Mouse (Mus musculus): ENCODE results near the gene Hspbap1. TPM values are rescaled to one million over a fixed set of nuclear protein-coding genes. Genes with fewer than 3 reads are reported as not detected.

Gene Hspbap1
- total and polyA plus RNA-seq, 3 experiments = 2.1 to 2.6 (median 2.5) TPM

GRCm38 (mm10) chr16:35765449-35765848 is 4.7 kb upstream of the Hspbap1 start:
- Histone ChIP-seq H3K9ac (ENCODE audit: low read depth, low read length) (no peak overlapping the region), H3K36me3 (ENCODE audit: control insufficient read depth, insufficient read depth, low read length) (peaks cover 10% of the 10 kb centered on the region), H3K27me3 (ENCODE audit: control insufficient read depth, insufficient read depth, low read length) (no peaks in the 10 kb centered on the region), H3K4me3 (no peak overlapping the region), H3K79me2 (replicated peaks; ENCODE audit: control insufficient read depth, insufficient read depth, low read length) (peaks cover 10% of the 10 kb centered on the region), H3K27ac (no peak overlapping the region), H3K4me1 (ENCODE audit: control insufficient read depth, insufficient read depth, low read length) (peaks cover 4% of the 10 kb centered on the region)
- intact Hi-C loops (cut with DNase I) = loop anchor here (10.0 kb wide), 1 partner anchor 179 kb away; no protein-coding TSS in a partner anchor
- DNase-seq = no peak
- TF ChIP-seq EP300 (IDR thresholded peaks at IDR 0.05; ENCODE audit: insufficient read depth, low read depth, low read length) = no peak
- no peak for TF ChIP-seq POLR2A (IDR thresholded peaks at IDR 0.05; ENCODE audit: insufficient read depth, low read depth, low read length)
- TF ChIP-seq CTCF (IDR thresholded peaks at IDR 0.05) = no peak
- WGBS = 42% methylated on average over 2 of the region's 2 CpGs

DNA sequence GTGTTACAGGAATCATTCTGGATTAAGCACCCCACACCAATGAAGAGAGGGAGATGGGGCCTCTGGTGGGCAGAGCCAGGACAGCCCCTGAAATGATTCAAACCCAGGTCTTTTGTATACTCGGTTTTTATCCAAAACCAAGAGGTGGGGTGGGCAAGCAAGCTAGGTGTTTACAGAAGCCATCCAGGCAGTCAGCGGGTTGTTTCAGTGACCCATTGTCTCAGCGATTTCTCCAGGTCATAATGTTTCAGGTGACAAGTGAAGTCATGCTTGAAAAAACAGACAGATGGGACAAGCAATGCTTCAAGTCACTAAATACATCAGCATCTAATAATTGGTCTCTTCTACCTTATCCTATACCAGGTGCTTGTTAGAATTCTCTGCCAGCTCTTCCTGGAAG is 3.8 kb upstream of the Hspbap1 start:
- no peak for TF ChIP-seq EP300 (IDR thresholded peaks at IDR 0.05; ENCODE audit: insufficient read depth, low read depth, low read length)
- TF ChIP-seq CTCF (IDR thresholded peaks at IDR 0.05) = no peak
- no peak for TF ChIP-seq POLR2A (IDR thresholded peaks at IDR 0.05; ENCODE audit: insufficient read depth, low read depth, low read length)
- no peak for DNase-seq
- intact Hi-C loops (cut with DNase I) = loop anchor here (10.0 kb wide), 1 partner anchor 178 kb away; no protein-coding TSS in a partner anchor
- no peaks in the 10 kb centered on the region for H3K27me3 ChIP-seq (ENCODE audit: control insufficient read depth, insufficient read depth, low read length)
- 86% methylated on average over 3 of the region's 3 CpGs for WGBS
- peaks cover 10% of the 10 kb centered on the region for H3K36me3 ChIP-seq (ENCODE audit: control insufficient read depth, insufficient read depth, low read length)
- no peak overlapping the region for H3K9ac ChIP-seq (ENCODE audit: low read depth, low read length)
- H3K4me3 ChIP-seq = no peak overlapping the region
- H3K27ac ChIP-seq = no peak overlapping the region
- peaks cover 4% of the 10 kb centered on the region for H3K4me1 ChIP-seq (ENCODE audit: control insufficient read depth, insufficient read depth, low read length)
- peaks cover 10% of the 10 kb centered on the region for H3K79me2 ChIP-seq (replicated peaks; ENCODE audit: control insufficient read depth, insufficient read depth, low read length)

- Histone ChIP-seq H3K79me2 (replicated peaks; ENCODE audit: control insufficient read depth, insufficient read depth, low read length) (peaks cover 7% of the 10 kb centered on the region; the same call in 1 of the 2 replicates), H3K27me3 (ENCODE audit: control insufficient read depth, insufficient read depth, low read length) (no peaks in the 10 kb centered on the region), H3K4me3 (peak overlapping the region; percentile 96), H3K4me1 (ENCODE audit: control insufficient read depth, insufficient read depth, low read length) (peaks cover 4% of the 10 kb centered on the region), H3K27ac (peak overlapping the region; percentile 88), H3K9ac (ENCODE audit: low read depth, low read length) (peak overlapping the region; percentile 98), H3K36me3 (ENCODE audit: control insufficient read depth, insufficient read depth, low read length) (peaks cover 10% of the 10 kb centered on the region)
- intact Hi-C loops (cut with DNase I) = loop anchor here (2.0 to 10.0 kb wide), 2 partner anchors 34 to 176 kb away; no protein-coding TSS in a partner anchor
- 13% methylated on average over 6 of the region's 6 CpGs for WGBS
- DNase-seq = peak in 1 of 2 experiments; percentile 7
- TF ChIP-seq POLR2A (IDR thresholded peaks at IDR 0.05; ENCODE audit: insufficient read depth, low read depth, low read length) = no peak
- TF ChIP-seq EP300 (IDR thresholded peaks at IDR 0.05; ENCODE audit: insufficient read depth, low read depth, low read length) = no peak
- TF ChIP-seq CTCF (IDR thresholded peaks at IDR 0.05) = no peak
These were observed 1.7 kb upstream of the Hspbap1 start for GRCm38 (mm10) chr16:35768469-35768784.

- peaks cover 4% of the 10 kb centered on the region for H3K4me1 ChIP-seq (ENCODE audit: control insufficient read depth, insufficient read depth, low read length)
- TF ChIP-seq CTCF (IDR thresholded peaks at IDR 0.05) = no peak
- TF ChIP-seq POLR2A (IDR thresholded peaks at IDR 0.05; ENCODE audit: insufficient read depth, low read depth, low read length) = peak; percentile 74
- TF ChIP-seq EP300 (IDR thresholded peaks at IDR 0.05; ENCODE audit: insufficient read depth, low read depth, low read length) = no peak
- WGBS = under 1% methylated on average over 75 of the region's 78 CpGs
- intact Hi-C loops (cut with DNase I) = loop anchor here (2.0 to 10.0 kb wide), 2 partner anchors 34 to 176 kb away; no protein-coding TSS in a partner anchor
- no peaks in the 10 kb centered on the region for H3K27me3 ChIP-seq (ENCODE audit: control insufficient read depth, insufficient read depth, low read length)
- peak within 1 kb of the TSS; percentile 96 for H3K4me3 ChIP-seq
- DNase-seq = peak; percentile 91
- H3K79me2 ChIP-seq (replicated peaks; ENCODE audit: control insufficient read depth, insufficient read depth, low read length) = peaks cover 7% of the 10 kb centered on the region; the same call in 1 of the 2 replicates
- H3K36me3 ChIP-seq (ENCODE audit: control insufficient read depth, insufficient read depth, low read length) = peaks cover 10% of the 10 kb centered on the region
- peak within 1 kb of the TSS; percentile 98 for H3K9ac ChIP-seq (ENCODE audit: low read depth, low read length)
- H3K27ac ChIP-seq = peak within 1 kb of the TSS; percentile 88
These were observed 1.2 kb upstream of the Hspbap1 start, which contains the start of gene Dirc2 for GRCm38 (mm10) chr16:35768785-35769642. TSS of gene Dirc2 (minus strand) at chr16:35769356.

DNA sequence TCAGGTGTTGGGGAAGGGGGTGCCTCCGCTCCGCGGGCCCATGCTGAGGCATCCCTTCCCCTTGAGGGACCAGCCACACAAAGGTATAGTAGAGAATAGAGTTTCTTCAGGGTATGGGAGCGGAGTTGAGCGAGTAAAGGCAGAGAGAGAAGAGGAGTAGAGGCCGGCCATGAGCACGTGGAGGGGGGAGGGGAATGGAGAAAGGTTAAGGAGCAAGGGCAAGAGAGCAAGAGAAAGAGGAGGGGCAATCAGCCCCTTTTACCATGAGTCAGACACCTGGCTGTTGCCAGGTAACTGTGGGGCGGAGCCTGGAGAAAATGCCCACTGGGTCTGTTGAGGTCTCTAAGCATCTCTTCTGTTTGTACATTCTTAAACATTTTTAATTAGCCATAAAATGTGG is 966 bp downstream of the Hspbap1 start:
- H3K9ac ChIP-seq (ENCODE audit: low read depth, low read length) = no peak overlapping the region
- WGBS = 46% methylated on average over 8 of the region's 8 CpGs

GRCm38 (mm10) chr16:35771606-35772005 is 1.4 kb downstream of the Hspbap1 start:
- no peak for TF ChIP-seq POLR2A (IDR thresholded peaks at IDR 0.05; ENCODE audit: insufficient read depth, low read depth, low read length)
- no peak for TF ChIP-seq EP300 (IDR thresholded peaks at IDR 0.05; ENCODE audit: insufficient read depth, low read depth, low read length)
- no peak for TF ChIP-seq CTCF (IDR thresholded peaks at IDR 0.05)
- Histone ChIP-seq H3K27ac (no peak overlapping the region), H3K79me2 (replicated peaks; ENCODE audit: control insufficient read depth, insufficient read depth, low read length) (peaks cover 7% of the 10 kb centered on the region; the same call in 1 of the 2 replicates), H3K27me3 (ENCODE audit: control insufficient read depth, insufficient read depth, low read length) (no peaks in the 10 kb centered on the region), H3K9ac (ENCODE audit: low read depth, low read length) (no peak overlapping the region), H3K4me1 (ENCODE audit: control insufficient read depth, insufficient read depth, low read length) (peaks cover 1% of the 10 kb centered on the region; the same call in 1 of the 2 replicates), H3K4me3 (no peak overlapping the region), H3K36me3 (ENCODE audit: control insufficient read depth, insufficient read depth, low read length) (peaks cover 10% of the 10 kb centered on the region)
- intact Hi-C loops (cut with DNase I) = no loop called here
- DNase-seq = no peak
- 88% methylated on average over 5 of the region's 5 CpGs for WGBS

More for the DNA sequence above, 966 bp downstream of the Hspbap1 start:
- DNase-seq = no peak
- H3K36me3 ChIP-seq (ENCODE audit: control insufficient read depth, insufficient read depth, low read length) = peaks cover 10% of the 10 kb centered on the region
- peaks cover 1% of the 10 kb centered on the region; the same call in 1 of the 2 replicates for H3K4me1 ChIP-seq (ENCODE audit: control insufficient read depth, insufficient read depth, low read length)
- no peak overlapping the region for H3K27ac ChIP-seq
- H3K27me3 ChIP-seq (ENCODE audit: control insufficient read depth, insufficient read depth, low read length) = no peaks in the 10 kb centered on the region
- no peak for TF ChIP-seq EP300 (IDR thresholded peaks at IDR 0.05; ENCODE audit: insufficient read depth, low read depth, low read length)
- no peak for TF ChIP-seq CTCF (IDR thresholded peaks at IDR 0.05)
- intact Hi-C loops (cut with DNase I) = no loop called here
- H3K4me3 ChIP-seq = no peak overlapping the region
- peaks cover 7% of the 10 kb centered on the region; the same call in 1 of the 2 replicates for H3K79me2 ChIP-seq (replicated peaks; ENCODE audit: control insufficient read depth, insufficient read depth, low read length)

Measured in heart, adult 2 months (tissue).